Mouse (Mus musculus) CH12.LX (cell line): ENCODE results near the gene Slc25a10. TPM values are rescaled to one million over a fixed set of nuclear protein-coding genes. Genes with fewer than 3 reads are reported as not detected.

Experiments used
- DNase-seq: peaks from one replicate; pipeline ENCODE4 v3.0.0-alpha.2; 2013; ENCODE audit errors: extremely low read depth
- H3K27ac ChIP-seq: 2 replicates; pipeline ENCODE4 v1.5.1; 2012; ENCODE audit warnings: low read depth, mild to moderate bottlenecking, control low read depth, moderate library complexity; ENCODE audit not compliant: insufficient read depth
- H3K27me3 ChIP-seq: replicated peaks from 2 replicates; pipeline ENCODE3; 2012; ENCODE audit warnings: inconsistent platforms
- H3K36me3 ChIP-seq, 2 experiments: replicated peaks in 1 of 2; 2 replicates each; pipeline versions ENCODE3 to v1.6.1; 2012; ENCODE audit warnings: inconsistent platforms in 1 of 2, low read length in 1 of 2, mild to moderate bottlenecking in 1 of 2, mixed read lengths in 1 of 2, moderate library complexity in 1 of 2; ENCODE audit not compliant: control insufficient read depth in 1 of 2, insufficient read depth in 1 of 2
- H3K4me1 ChIP-seq, 2 experiments: 2 replicates each; pipeline ENCODE4 v1.6.1; 2012; ENCODE audit warnings: inconsistent platforms in 1 of 2, moderate library complexity in 1 of 2; ENCODE audit not compliant: insufficient read depth in 2 of 2, control insufficient read depth in 1 of 2
- H3K4me2 ChIP-seq: 2 replicates; pipeline ENCODE4 v1.6.1; 2012; ENCODE audit warnings: low read depth, mild to moderate bottlenecking, control low read depth; ENCODE audit not compliant: poor library complexity, insufficient read depth, severe bottlenecking
- H3K4me3 ChIP-seq, 3 experiments: fragments of 150-350 bp in 1 of 3; sonication (generic) in 1 of 3; replicated peaks in 1 of 3; 2 replicates each; pipeline versions ENCODE3 to v1.5.1; 2011 to 2012; ENCODE audit warnings: low read depth in 2 of 3, low read length in 2 of 3, mild to moderate bottlenecking in 2 of 3, moderate library complexity in 2 of 3, control low read depth in 1 of 3, improper control_type of control experiment in 1 of 3, inconsistent platforms in 1 of 3, mixed read lengths in 1 of 3; ENCODE audit not compliant: poor library complexity in 1 of 3
- H3K79me2 ChIP-seq: replicated peaks from 2 replicates; pipeline ENCODE4 v1.6.1; 2012; ENCODE audit warnings: mild to moderate bottlenecking, moderate library complexity; ENCODE audit not compliant: control insufficient read depth, poor library complexity, insufficient read depth, severe bottlenecking; ENCODE audit errors: extremely low read depth
- H3K9ac ChIP-seq: 2 replicates; pipeline ENCODE4 v1.6.1; 2012; ENCODE audit warnings: low read depth, mild to moderate bottlenecking, control low read depth, moderate library complexity; ENCODE audit not compliant: insufficient read depth
- H3K9me3 ChIP-seq: replicated peaks from 2 replicates; pipeline ENCODE3; 2012; ENCODE audit warnings: low read length, inconsistent platforms, mixed read lengths
- CHD1 ChIP-seq: IDR thresholded peaks from 2 replicates; pipeline ENCODE4 v1.6.1; 2012; ENCODE audit warnings: low read depth, low read length, improper control_type of control experiment, inconsistent platforms
- EP300 ChIP-seq: IDR thresholded peaks from 2 replicates; pipeline ENCODE4 v1.6.1; 2011; ENCODE audit warnings: low read length, improper control_type of control experiment
- HCFC1 ChIP-seq: IDR thresholded peaks from 2 replicates; pipeline ENCODE4 v1.6.1; 2012; ENCODE audit warnings: low read depth, mild to moderate bottlenecking, inconsistent platforms, low read length, improper control_type of control experiment
- IRF4 ChIP-seq: IDR thresholded peaks from 2 replicates; pipeline ENCODE4 v1.6.1; 2014; ENCODE audit warnings: low read depth, mild to moderate bottlenecking, inconsistent platforms, low read length, improper control_type of control experiment
- JUN ChIP-seq: IDR thresholded peaks from 2 replicates; pipeline ENCODE4 v1.6.1; 2011; ENCODE audit warnings: low read depth, mild to moderate bottlenecking, low read length, improper control_type of control experiment, moderate library complexity; ENCODE audit not compliant: insufficient read depth
- MAFK ChIP-seq: IDR thresholded peaks from 2 replicates; pipeline ENCODE4 v1.6.1; 2011; ENCODE audit warnings: low read length, improper control_type of control experiment; ENCODE audit not compliant: insufficient replicate concordance
- MAX ChIP-seq: IDR thresholded peaks from 2 replicates; pipeline ENCODE4 v1.6.1; 2011; ENCODE audit warnings: low read length, improper control_type of control experiment
- MYC ChIP-seq: IDR thresholded peaks from 2 replicates; pipeline ENCODE4 v1.6.1; 2011; ENCODE audit warnings: low read depth, mild to moderate bottlenecking, improper control_type of control experiment, low read length
- NELFE ChIP-seq: IDR thresholded peaks from 2 replicates; pipeline ENCODE4 v1.6.1; 2011; ENCODE audit warnings: low read depth, low read length, improper control_type of control experiment
- PAX5 ChIP-seq: IDR thresholded peaks from 2 replicates; pipeline ENCODE4 v1.6.1; 2012; ENCODE audit warnings: low read length, inconsistent platforms, mixed read lengths
- RAD21 ChIP-seq: IDR thresholded peaks from 2 replicates; pipeline ENCODE4 v1.6.1; 2011; ENCODE audit warnings: low read depth, mild to moderate bottlenecking, low read length, improper control_type of control experiment, moderate library complexity
- RCOR1 ChIP-seq: conservative IDR thresholded peaks from 2 replicates; pipeline ENCODE4 v1.6.1; 2012; ENCODE audit warnings: low read depth, mild to moderate bottlenecking, inconsistent platforms, low read length, improper control_type of control experiment
- SIN3A ChIP-seq: IDR thresholded peaks from 2 replicates; pipeline ENCODE4 v1.6.1; 2012; ENCODE audit warnings: low read length, improper control_type of control experiment, inconsistent platforms
- SMC3 ChIP-seq: IDR thresholded peaks from 2 replicates; pipeline ENCODE4 v1.6.1; 2011; ENCODE audit warnings: low read depth, low read length, improper control_type of control experiment
- UBTF ChIP-seq: IDR thresholded peaks from 2 replicates; pipeline ENCODE4 v1.6.1; 2012; ENCODE audit warnings: low read depth, mild to moderate bottlenecking, inconsistent platforms, low read length, improper control_type of control experiment, moderate library complexity
- ZC3H11A ChIP-seq: IDR thresholded peaks from 2 replicates; pipeline ENCODE4 v1.6.1; 2012; ENCODE audit warnings: low read depth, mild to moderate bottlenecking, inconsistent platforms, low read length, improper control_type of control experiment
- ZKSCAN1 ChIP-seq: IDR thresholded peaks from 2 replicates; pipeline ENCODE4 v1.6.1; 2012; ENCODE audit warnings: low read depth, inconsistent platforms, low read length, improper control_type of control experiment, borderline replicate concordance
- dilution Hi-C: fragments of 300-500 bp; cut with MboI; formaldehyde crosslinking; loops from 2 replicates; pipeline ENCODE4 v1.14.3; 2020; ENCODE audit warnings: low sequenced_read_pairs; ENCODE audit not compliant: extremely low pct_unique_long_range_greater_than_20kb, extremely low pct_ligation_motif_present
- in situ Hi-C: fragments of 300-500 bp; cut with MboI; formaldehyde crosslinking; loops from 3 replicates; pipeline ENCODE4 v1.14.3; 2019; ENCODE audit warnings: low sequenced_read_pairs, low pct_ligation_motif_present, low pct_unique_long_range_greater_than_20kb, mixed read lengths
- polyA plus RNA-seq: library from polyadenylated mRNA; unstranded; fragments of >175 nt; gene quantifications from 2 replicates; pipeline ENCODE4 v1.2.1, GENCODE M21; 2012; ENCODE audit warnings: low read depth; ENCODE audit not compliant: insufficient read length
- total RNA-seq, 2 experiments: library from RNA; depleted of rRNA; stranded (reverse); fragments of 300-350 nt in 1 of 2; fragments of >200 nt in 1 of 2; gene quantifications; 2 replicates each; pipeline ENCODE4 v1.2.3; 2012 to 2014

Slc25a10 gene
- total and polyA plus RNA-seq, 3 experiments, result 32.9 to 45.9 (median 34.6) TPM

DNA sequence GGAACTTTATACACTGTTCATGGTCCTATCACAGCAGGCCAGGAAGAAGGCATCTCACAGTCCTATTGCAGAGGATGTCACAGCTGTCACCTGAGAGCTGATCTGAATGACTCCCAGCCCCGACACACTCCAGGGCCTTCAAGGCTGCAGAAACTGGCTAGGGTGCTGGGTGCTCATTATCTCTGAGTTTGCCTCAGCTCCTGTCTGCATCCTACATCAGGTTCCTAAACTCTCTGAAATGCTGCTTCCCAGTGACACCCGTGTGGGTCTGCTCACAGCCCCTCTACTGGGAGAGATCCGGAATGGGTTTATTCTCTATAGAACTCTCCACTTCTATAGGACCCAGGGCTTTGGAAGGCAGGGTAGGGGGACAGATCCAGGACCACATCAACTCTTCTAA is 56.6 kb downstream of the Slc25a10 start:
- Histone ChIP-seq H3K79me2 (no peaks in the 10 kb centered on the region), H3K9ac (peak overlapping the region; percentile 77; the same call in 1 of the 2 replicates), H3K4me1 (peaks cover 11 to 28% of the 10 kb centered on the region in 2 experiments), H3K27me3 (no peaks in the 10 kb centered on the region), H3K4me3 (peak overlapping the region in 1 of 3 experiments; percentile 87), H3K4me2 (peak overlapping the region; percentile 70; the same call in 1 of the 2 replicates), H3K27ac (no peak overlapping the region), H3K36me3 (peaks cover 17 to 58% of the 10 kb centered on the region in 2 experiments), H3K9me3 (no peaks in the 10 kb centered on the region)
- TF ChIP-seq JUN (no peak), RCOR1 (no peak), MYC (no peak), SMC3 (no peak), CHD1 (no peak), PAX5 (no peak), NELFE (no peak), ZC3H11A (no peak), RAD21 (no peak), HCFC1 (no peak), ZKSCAN1 (no peak), UBTF (no peak), EP300 (no peak), MAX (no peak), MAFK (no peak)
- DNase-seq, result no peak
- in situ Hi-C loops, result no loop called here
- dilution Hi-C loops, result no loop called here

DNA sequence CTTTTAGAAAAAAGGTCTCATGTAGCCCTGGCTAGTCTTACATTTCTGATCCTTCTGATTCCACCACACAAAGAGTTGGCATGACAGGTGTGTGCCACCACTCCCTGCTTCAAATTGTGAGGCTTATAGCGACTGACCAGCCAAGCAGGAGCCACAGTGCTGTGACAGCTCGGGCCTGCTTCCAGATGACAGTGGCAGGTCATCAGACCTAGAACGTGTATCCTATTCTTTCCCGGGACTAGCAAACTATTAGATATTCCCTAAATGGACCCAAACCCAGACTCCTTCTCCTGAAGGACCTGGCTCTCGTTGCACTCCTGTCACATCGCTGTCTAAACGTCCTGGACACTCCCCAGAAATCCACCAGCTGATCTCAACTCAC is 57.1 kb downstream of the Slc25a10 start:
- H3K9me3 ChIP-seq, result no peaks in the 10 kb centered on the region
- H3K4me1 ChIP-seq, result peaks cover 11 to 28% of the 10 kb centered on the region in 2 experiments
- H3K9ac ChIP-seq, result peak overlapping the region; percentile 77
- no peak for TF ChIP-seq IRF4
- peak; percentile 19; the same call in 1 of the 2 replicates for TF ChIP-seq SIN3A
- TF ChIP-seq JUN, result no peak
- no peak for TF ChIP-seq MAFK
- dilution Hi-C loops, result no loop called here
- no peak for DNase-seq
- no peaks in the 10 kb centered on the region for H3K27me3 ChIP-seq
- H3K79me2 ChIP-seq, result no peaks in the 10 kb centered on the region
- H3K4me3 ChIP-seq, result peak overlapping the region; percentile 75 to 87 (median 81)
- peak overlapping the region; percentile 70 for H3K4me2 ChIP-seq
- 0 out of 2 replicates have a peak overlapping the region, but pooled peaks have one; percentile 18 for H3K27ac ChIP-seq
- in situ Hi-C loops, result no loop called here
- peaks cover 12 to 53% of the 10 kb centered on the region in 2 experiments for H3K36me3 ChIP-seq

Other genes starting within 250 kb of the Slc25a10 start
Only the 20 nearest of the 30 such genes appear.
- gene Fscn2, start 130.3 kb upstream of the Slc25a10 start, total RNA-seq (2012; rRNA removed), result 0.25 TPM in 1 of 2 replicates, not detected in the other
- gene Fscn2, start 130.3 kb upstream of the Slc25a10 start, total RNA-seq (2014; rRNA removed), result not detected in 2 replicates
- gene Fscn2, start 130.3 kb upstream of the Slc25a10 start, polyA plus RNA-seq, result not detected in 2 replicates
- gene Faap100, start 113.1 kb upstream of the Slc25a10 start, total RNA-seq (2012; rRNA removed), result 17.7 and 19.6 TPM in 2 replicates
- 6.6 and 7.7 TPM in 2 replicates for gene Faap100, start 113.1 kb upstream of the Slc25a10 start, total RNA-seq (2014; rRNA removed)
- gene Faap100, start 113.1 kb upstream of the Slc25a10 start, polyA plus RNA-seq, result 13.1 and 14.3 TPM in 2 replicates
- 50.4 and 67.4 TPM in 2 replicates for gene Nploc4, start 54.1 kb upstream of the Slc25a10 start, total RNA-seq (2012; rRNA removed)
- gene Nploc4, start 54.1 kb upstream of the Slc25a10 start, total RNA-seq (2014; rRNA removed), result 38.3 and 40.6 TPM in 2 replicates
- 97.8 and 115 TPM in 2 replicates for gene Nploc4, start 54.1 kb upstream of the Slc25a10 start, polyA plus RNA-seq
- 0.08 TPM in 1 of 2 replicates, not detected in the other for gene Tspan10, start 49.2 kb upstream of the Slc25a10 start, total RNA-seq (2012; rRNA removed)
- 0.30 TPM in 1 of 2 replicates, not detected in the other for gene Tspan10, start 49.2 kb upstream of the Slc25a10 start, total RNA-seq (2014; rRNA removed)
- gene Tspan10, start 49.2 kb upstream of the Slc25a10 start, polyA plus RNA-seq, result 0.25 and 0.31 TPM in 2 replicates
- 0.34 TPM in 2 replicates for gene Pde6g, start 38.3 kb upstream of the Slc25a10 start, total RNA-seq (2012; rRNA removed)
- gene Pde6g, start 38.3 kb upstream of the Slc25a10 start, total RNA-seq (2014; rRNA removed), result 0.41 TPM in 1 of 2 replicates, not detected in the other
- 0.31 and 0.34 TPM in 2 replicates for gene Pde6g, start 38.3 kb upstream of the Slc25a10 start, polyA plus RNA-seq
- 18.7 and 31.4 TPM in 2 replicates for gene Oxld1, start 33.8 kb upstream of the Slc25a10 start, total RNA-seq (2012; rRNA removed)
- gene Oxld1, start 33.8 kb upstream of the Slc25a10 start, total RNA-seq (2014; rRNA removed), result 17.6 and 20.3 TPM in 2 replicates
- 10.4 and 12.2 TPM in 2 replicates for gene Oxld1, start 33.8 kb upstream of the Slc25a10 start, polyA plus RNA-seq
- 30.1 and 43.9 TPM in 2 replicates for gene Ccdc137, start 33.7 kb upstream of the Slc25a10 start, total RNA-seq (2012; rRNA removed)
- gene Ccdc137, start 33.7 kb upstream of the Slc25a10 start, total RNA-seq (2014; rRNA removed), result 54.6 and 61.1 TPM in 2 replicates
- gene Ccdc137, start 33.7 kb upstream of the Slc25a10 start, polyA plus RNA-seq, result 70.4 and 104 TPM in 2 replicates
- 24.8 and 26.1 TPM in 2 replicates for gene Arl16, start 24.2 kb upstream of the Slc25a10 start, total RNA-seq (2012; rRNA removed)
- 34.6 and 42.6 TPM in 2 replicates for gene Arl16, start 24.2 kb upstream of the Slc25a10 start, total RNA-seq (2014; rRNA removed)
- 19.8 and 22.8 TPM in 2 replicates for gene Arl16, start 24.2 kb upstream of the Slc25a10 start, polyA plus RNA-seq
- gene Mrpl12, start 7.2 kb upstream of the Slc25a10 start, total RNA-seq (2012; rRNA removed), result 267 and 336 TPM in 2 replicates
- gene Mrpl12, start 7.2 kb upstream of the Slc25a10 start, total RNA-seq (2014; rRNA removed), result 47.5 and 60.3 TPM in 2 replicates
- 341 and 363 TPM in 2 replicates for gene Mrpl12, start 7.2 kb upstream of the Slc25a10 start, polyA plus RNA-seq
- gene Gcgr, start 38.9 kb downstream of the Slc25a10 start, total RNA-seq (2012; rRNA removed), result 0.13 TPM in 1 of 2 replicates, not detected in the other
- 0.09 and 0.16 TPM in 2 replicates for gene Gcgr, start 38.9 kb downstream of the Slc25a10 start, total RNA-seq (2014; rRNA removed)
- 0.20 TPM in 1 of 2 replicates, not detected in the other for gene Gcgr, start 38.9 kb downstream of the Slc25a10 start, polyA plus RNA-seq
- gene Mcrip1, start 57.9 kb downstream of the Slc25a10 start, total RNA-seq (2012; rRNA removed), result 25.8 and 39.6 TPM in 2 replicates
- 37.6 and 46.2 TPM in 2 replicates for gene Mcrip1, start 57.9 kb downstream of the Slc25a10 start, total RNA-seq (2014; rRNA removed)
- gene Mcrip1, start 57.9 kb downstream of the Slc25a10 start, polyA plus RNA-seq, result 60.2 and 66.5 TPM in 2 replicates
- gene Ppp1r27, start 59.3 kb downstream of the Slc25a10 start, total RNA-seq (2012; rRNA removed), result not detected in 2 replicates
- gene Ppp1r27, start 59.3 kb downstream of the Slc25a10 start, total RNA-seq (2014; rRNA removed), result not detected in 2 replicates
- not detected in 2 replicates for gene Ppp1r27, start 59.3 kb downstream of the Slc25a10 start, polyA plus RNA-seq
- gene P4hb, start 81.4 kb downstream of the Slc25a10 start, total RNA-seq (2012; rRNA removed), result 531 and 594 TPM in 2 replicates
- gene P4hb, start 81.4 kb downstream of the Slc25a10 start, total RNA-seq (2014; rRNA removed), result 453 and 486 TPM in 2 replicates
- gene P4hb, start 81.4 kb downstream of the Slc25a10 start, polyA plus RNA-seq, result 644 and 662 TPM in 2 replicates
- gene Arhgdia, start 89.8 kb downstream of the Slc25a10 start, total RNA-seq (2012; rRNA removed), result 417 and 467 TPM in 2 replicates
- gene Arhgdia, start 89.8 kb downstream of the Slc25a10 start, total RNA-seq (2014; rRNA removed), result 126 and 172 TPM in 2 replicates
- gene Arhgdia, start 89.8 kb downstream of the Slc25a10 start, polyA plus RNA-seq, result 957 and 958 TPM in 2 replicates
- 582 and 793 TPM in 2 replicates for gene Alyref, start 106.5 kb downstream of the Slc25a10 start, total RNA-seq (2012; rRNA removed)
- 358 and 361 TPM in 2 replicates for gene Alyref, start 106.5 kb downstream of the Slc25a10 start, total RNA-seq (2014; rRNA removed)
- 444 and 451 TPM in 2 replicates for gene Alyref, start 106.5 kb downstream of the Slc25a10 start, polyA plus RNA-seq
- gene Anapc11, start 106.6 kb downstream of the Slc25a10 start, total RNA-seq (2012; rRNA removed), result 108 and 114 TPM in 2 replicates
- 51.7 and 57.0 TPM in 2 replicates for gene Anapc11, start 106.6 kb downstream of the Slc25a10 start, total RNA-seq (2014; rRNA removed)
- gene Anapc11, start 106.6 kb downstream of the Slc25a10 start, polyA plus RNA-seq, result 142 and 145 TPM in 2 replicates
- 0.55 TPM in 1 of 2 replicates, not detected in the other for gene Npb, start 116.6 kb downstream of the Slc25a10 start, total RNA-seq (2012; rRNA removed)
- not detected in 2 replicates for gene Npb, start 116.6 kb downstream of the Slc25a10 start, total RNA-seq (2014; rRNA removed)
- gene Npb, start 116.6 kb downstream of the Slc25a10 start, polyA plus RNA-seq, result 1.0 and 1.3 TPM in 2 replicates
- gene Pcyt2, start 126.1 kb downstream of the Slc25a10 start, total RNA-seq (2012; rRNA removed), result 166 and 175 TPM in 2 replicates
- gene Pcyt2, start 126.1 kb downstream of the Slc25a10 start, total RNA-seq (2014; rRNA removed), result 149 and 154 TPM in 2 replicates
- 155 and 158 TPM in 2 replicates for gene Pcyt2, start 126.1 kb downstream of the Slc25a10 start, polyA plus RNA-seq
- gene Sirt7, start 133.4 kb downstream of the Slc25a10 start, total RNA-seq (2012; rRNA removed), result 75.2 and 87.1 TPM in 2 replicates
- 71.7 and 74.4 TPM in 2 replicates for gene Sirt7, start 133.4 kb downstream of the Slc25a10 start, total RNA-seq (2014; rRNA removed)
- 84.4 and 91.3 TPM in 2 replicates for gene Sirt7, start 133.4 kb downstream of the Slc25a10 start, polyA plus RNA-seq
- gene Mafg, start 141.8 kb downstream of the Slc25a10 start, total RNA-seq (2012; rRNA removed), result 26.4 and 29.3 TPM in 2 replicates
- 14.6 and 17.0 TPM in 2 replicates for gene Mafg, start 141.8 kb downstream of the Slc25a10 start, total RNA-seq (2014; rRNA removed)
- 62.1 and 63.7 TPM in 2 replicates for gene Mafg, start 141.8 kb downstream of the Slc25a10 start, polyA plus RNA-seq